Mouse (Mus musculus): ENCODE results near the gene Tnip1.

The Tnip1 gene

DNA sequence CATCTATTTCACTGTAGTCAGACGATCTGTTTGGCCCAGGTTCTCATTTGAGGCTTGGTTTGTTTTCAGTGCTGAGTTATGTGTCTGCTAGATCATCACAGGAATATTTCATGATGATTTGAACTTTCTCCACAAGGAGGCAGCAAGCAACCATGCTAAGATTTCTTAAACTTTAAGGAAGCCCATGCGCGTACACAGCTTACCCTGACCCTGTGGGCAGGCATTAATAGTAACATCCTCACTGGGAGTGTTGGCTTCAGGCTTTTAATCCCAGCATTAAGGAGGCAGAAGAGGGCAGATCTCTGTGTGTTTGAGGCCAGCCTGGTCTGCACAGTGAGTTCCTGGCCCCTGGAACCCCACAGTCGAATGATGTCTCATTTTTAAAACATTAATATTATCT lies 83.3 kb downstream of the Tnip1 start:
- DNase-seq (ENCODE audit: low read depth, low spot score) = peak; percentile 90

DNA sequence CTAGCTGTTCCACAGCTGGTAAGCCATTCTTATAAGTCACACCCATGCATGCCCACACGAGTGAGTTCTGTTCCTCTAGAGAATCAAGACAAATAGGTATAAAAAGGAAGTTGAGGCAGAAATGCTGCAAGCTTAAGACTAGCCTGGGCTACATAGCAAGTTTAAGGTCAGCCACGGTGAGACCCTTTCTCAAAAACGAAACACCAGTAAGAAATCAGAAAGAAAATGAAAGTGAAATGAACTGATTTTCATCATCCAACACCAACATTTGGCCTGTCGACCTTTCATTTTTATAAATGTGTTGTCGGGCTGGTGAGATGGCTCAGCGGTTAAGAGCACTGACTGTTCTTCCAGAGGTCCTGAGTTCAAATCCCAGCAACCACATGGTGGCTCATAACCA lies 83.8 kb downstream of the Tnip1 start:
- peak; percentile 7 for DNase-seq (ENCODE audit: low read depth, low spot score)

DNA sequence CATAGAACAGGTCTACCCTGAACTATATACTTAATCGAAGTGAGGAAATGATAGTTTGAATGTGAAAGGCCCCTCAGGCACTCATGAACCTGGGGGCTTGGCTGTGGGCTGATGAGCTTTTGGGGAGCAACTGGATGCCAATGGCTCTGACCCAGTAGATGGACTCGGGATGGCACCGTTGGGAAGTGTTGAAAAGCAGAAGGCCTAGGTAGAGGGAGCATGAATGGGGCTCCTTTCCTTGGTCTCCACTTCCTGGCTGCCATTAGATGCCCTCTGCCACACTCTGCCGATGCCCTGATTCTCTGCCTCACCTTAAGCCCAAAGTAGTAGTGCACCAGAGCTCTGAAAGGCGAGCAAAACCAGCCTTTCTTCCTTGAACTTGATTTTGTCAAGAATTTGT lies 86.7 kb downstream of the Tnip1 start:
- DNase-seq (ENCODE audit: low read depth, low spot score) = no peak

DNA sequence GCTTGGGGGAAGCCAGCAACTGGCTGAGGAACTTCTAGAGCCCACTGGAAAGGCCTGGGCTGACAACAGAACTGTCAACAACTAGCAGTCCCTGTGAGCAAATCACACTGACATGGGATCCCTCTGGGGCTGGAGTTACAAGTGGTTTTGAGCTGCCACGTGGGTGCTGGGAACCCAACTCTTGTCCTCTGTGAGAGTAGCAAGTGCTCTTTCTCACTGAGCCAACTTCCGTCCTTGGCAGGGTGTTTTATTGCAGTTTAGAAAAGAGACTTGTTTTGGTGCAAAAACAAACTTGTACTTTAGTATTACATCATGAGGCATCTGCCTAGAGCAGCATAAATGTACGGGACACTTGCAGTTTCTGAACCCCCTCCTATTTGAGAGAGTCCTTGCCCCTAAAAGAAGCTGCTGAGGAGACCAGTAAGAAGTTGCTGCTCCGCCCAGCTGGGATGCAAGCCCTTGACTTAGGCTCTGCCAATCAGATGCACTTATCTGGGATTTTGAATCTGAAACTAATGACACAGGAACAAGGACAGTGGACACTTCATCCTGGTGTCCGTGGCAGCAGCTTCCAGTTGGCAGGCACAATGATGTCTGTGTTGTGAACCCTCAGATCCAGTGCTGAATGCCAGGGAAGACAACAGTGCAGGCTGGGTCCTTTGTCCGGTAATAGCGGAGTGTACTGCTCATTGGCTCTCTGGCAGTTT lies 90.7 kb downstream of the Tnip1 start:
- DNase-seq (ENCODE audit: low read depth, low spot score) = no peak

DNA sequence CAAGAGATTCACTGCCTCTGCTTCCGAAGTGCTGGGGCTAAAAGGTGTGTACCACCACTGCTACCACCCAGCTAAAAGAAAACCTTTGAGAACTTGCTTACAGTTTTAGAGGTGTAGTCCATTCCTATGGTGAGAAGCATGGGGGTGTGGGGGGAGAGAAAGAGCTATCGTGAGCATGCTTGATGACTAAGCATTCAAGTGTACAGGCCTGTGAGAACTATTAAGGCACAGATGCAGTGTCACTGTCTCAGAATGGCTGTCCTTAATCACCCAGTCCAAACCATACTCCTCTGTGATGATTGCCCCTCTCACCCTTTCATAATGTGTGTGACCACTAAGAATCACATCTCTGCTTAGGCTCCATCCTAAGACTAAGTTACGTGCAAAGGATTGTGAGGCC lies 93.4 kb downstream of the Tnip1 start:
- DNase-seq (ENCODE audit: low read depth, low spot score) = peak; percentile 16

DNA sequence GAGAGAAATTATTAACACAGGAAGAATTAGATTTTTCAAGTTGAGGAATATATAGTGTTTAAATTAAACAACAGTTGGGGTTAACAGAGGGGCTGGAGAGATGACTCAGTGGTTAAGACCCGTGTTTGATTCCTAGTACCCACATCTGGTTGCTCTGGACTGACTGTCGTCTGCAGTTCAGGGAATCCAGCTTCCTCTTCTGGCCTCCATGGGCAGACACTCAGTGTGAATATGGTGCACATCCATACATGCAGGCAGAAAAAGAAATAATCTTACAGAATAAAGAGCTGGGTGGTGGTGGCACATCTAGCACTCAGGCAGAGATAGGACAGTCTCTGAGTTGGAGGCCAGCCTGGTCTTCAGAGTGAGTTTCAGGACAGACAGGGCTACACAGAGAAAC lies 94.3 kb downstream of the Tnip1 start:
- DNase-seq (ENCODE audit: low read depth, low spot score) = peak; percentile 5

DNA sequence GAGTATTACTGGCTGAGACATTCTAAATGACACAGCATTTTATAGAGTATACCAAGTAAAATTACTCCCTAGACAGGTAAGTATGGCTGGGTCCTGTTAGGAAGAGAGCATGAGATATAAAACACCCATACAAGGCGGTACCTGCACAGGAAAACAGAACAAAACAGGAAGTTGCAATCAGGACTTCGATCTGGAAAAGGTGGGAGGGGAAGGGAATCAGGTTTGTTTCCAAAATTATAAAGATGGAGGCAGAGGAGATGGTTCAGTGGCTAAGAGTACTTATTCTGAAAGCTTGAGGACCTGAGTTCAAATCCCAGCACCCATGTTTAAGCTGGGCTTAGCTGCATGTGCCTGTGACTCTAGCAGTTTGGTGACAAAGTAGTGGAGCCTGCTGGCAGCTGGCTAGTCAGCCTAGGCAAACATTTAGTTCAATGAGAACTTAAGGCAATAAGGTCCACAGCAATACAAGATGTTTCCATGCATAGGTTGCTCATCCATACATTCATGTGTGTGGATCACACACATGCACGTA lies 94.7 kb downstream of the Tnip1 start:
- DNase-seq (ENCODE audit: low read depth, low spot score) = peak; percentile 5

DNA sequence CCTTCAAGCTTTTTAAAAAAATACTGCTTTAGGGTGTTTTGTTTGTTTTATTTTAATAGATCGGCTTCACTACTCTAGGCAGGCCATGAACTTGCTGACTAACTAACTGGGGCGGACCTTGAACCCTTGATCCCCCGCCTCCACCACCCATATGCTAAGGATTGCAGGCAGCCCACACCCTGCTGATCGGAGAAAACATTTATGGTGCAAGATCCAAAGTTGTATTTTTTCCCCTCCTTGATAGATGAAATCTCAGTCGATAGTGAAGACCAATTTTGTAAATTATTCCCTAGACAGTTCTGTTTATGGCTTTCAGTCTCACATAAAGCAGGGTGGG lies 95.7 kb downstream of the Tnip1 start:
- peak; percentile 69 for DNase-seq (ENCODE audit: low read depth, low spot score)

DNA sequence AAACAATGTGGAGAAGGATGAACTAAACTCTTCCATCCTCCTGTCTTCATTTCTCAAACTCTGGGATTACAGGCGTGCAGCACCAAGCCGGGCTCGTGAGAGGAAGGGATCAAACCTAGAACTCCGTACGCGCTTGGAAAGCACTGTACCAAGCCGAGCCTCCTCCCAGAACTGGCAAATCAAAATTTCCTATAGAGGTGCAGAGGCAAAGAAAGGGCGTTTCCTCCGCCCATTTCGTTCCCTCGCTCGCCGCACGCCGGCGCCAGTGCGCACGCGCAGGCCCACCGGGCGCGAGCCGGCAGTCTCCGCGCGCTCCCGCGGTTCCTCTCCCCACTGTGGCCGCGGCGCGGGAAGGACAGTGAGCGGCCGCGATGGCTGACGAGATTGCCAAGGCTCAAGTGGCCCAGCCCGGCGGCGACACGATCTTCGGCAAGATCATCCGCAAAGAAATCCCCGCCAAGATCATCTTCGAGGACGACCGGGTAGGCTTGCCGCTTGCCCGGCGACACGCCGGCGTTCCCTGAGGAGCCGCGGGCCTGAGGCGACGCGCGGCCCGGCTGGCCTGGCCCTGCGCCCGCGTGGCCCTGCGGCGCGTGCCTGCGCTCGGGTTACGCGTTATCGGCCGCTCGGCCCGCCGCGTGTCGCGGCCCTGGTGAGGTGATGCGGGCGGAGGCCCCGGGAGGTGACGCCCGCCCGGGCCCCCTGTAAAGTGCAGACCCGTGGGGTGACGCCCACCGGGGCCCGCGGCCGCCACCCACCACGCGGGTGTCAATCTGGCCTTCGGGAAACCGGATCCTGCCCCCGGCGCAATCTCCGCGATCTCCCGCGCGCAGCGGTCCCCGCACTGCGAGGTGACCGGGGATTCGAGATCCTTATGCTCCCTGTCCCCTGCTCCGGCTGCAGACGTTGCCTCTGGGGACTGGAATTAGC lies 96.3 kb downstream of the Tnip1 start, which contains the start of gene Hint1:
Gene Hint1 (plus strand): TSS at position 265 of the 930 bp plus-strand sequence.
- DNase-seq (ENCODE audit: low read depth, low spot score) = peak; percentile 93

DNA sequence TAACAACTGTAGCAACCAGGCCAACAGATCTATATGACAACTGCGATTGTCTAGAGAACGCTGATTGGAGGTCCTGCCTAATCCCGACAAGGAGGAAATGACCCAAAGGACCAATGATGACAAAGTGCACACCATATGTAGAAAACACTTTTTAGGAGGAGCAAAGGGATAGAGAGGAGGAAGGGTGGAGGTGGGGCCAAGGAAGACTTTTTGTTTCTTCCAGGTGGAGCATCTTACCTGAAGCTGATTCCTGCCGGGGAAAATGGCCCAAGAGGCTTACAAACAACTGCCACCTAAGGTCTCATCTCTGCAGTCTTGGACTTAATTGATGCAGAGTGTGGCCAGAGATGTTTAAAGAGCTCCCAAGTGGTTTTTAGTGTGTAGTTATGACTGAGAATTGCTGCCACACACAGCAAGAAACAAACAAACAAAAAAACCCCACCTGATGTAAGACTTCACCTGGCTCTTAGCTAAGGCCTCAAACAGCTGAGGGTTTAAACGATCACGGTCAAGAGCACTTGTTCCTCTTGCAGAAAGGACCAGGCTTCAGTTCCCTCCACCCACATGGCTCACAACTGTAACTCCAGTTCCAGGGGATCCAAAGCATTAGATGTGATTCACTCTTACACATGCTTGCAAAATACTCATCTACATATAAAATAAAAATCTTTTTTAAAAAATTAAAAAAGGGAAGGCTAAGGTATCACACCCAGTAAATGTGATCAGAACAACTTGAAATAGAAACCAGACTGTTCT lies 97.2 kb downstream of the Tnip1 start:
- peak; percentile 32 for DNase-seq (ENCODE audit: low read depth, low spot score)

DNA sequence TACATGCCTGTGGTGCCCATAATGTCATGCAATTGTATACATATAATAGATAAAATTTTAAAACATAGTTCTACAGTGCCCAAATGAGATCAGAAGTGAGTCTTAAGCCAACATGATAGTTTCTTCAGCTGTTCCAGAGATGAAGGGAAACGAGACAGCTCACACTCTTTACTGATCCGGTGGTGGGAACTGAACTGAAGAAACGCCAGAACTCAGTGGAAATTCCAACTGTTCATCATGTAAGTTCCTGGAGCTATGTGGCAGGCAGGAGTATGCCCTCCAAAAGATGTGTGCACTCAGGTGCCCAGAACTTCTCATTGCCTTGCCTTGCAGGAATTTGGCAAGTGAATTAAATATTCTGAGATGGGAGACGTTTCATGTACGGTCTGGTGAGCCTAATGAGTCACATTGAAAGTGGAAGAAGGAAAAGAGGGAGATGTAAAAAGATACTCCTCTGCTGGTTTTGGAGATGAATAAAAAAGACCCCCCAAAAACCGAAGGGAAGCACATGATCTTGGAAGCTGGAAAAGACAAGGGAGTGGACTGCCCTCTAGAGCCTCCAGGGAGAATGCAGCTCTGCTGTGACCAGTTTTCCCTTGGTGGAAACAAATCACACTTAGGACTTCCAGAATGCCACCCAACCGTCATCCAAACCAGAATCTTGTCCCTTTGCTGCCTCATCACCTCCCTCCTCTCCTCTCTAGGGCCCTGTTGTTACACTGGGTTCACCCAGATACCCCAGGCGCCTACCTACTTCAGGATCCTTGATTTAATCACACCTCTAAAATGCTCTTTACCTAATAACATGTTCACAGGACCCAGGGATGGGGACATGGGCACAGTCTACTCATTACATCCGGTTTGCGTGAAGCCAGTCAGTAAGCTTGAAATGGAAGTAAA lies 99.8 kb downstream of the Tnip1 start:
- DNase-seq (ENCODE audit: low read depth, low spot score) = peak; percentile 70

DNA sequence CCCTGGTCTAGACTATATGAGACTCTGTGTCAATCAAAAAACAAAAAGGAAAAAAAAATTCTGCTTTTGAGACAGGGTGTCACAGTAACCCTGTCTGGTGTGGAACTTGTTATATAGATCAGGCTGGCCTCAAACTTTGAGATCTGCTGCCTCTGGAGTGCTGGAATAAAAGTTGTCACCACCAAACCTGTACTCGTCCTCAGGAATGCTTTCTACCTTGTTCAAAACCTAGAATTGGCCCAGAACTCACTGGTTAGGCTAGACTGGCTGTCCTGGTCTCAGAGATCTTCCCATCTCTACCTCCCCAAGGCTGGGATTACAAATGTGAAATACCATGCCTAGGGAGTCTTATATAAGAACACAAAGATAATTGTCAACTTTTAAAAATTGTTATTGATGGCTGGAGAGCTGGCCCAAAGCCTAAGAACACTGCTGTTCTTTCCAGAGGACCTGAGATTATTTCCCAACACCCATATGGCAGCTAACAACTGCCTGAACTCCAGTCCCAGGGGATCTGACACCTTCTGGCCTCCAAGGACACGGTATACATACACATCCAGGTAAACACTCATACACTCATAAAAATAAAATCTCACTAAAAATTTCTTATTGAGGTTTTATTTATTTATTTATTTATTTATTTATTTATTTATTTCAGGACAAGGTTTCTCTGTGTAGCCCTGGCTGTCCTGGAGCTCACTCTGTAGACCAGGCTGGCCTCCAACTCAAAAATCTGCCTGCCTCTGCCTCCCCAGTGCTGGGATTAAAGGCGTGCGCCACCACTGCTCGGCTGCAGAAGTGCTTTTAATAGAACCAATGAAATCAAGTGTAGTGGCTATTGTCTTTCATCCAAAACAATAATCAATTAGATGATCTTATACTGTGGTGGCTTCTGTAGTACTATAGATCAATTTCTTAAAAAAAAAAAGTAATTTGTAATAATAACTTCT lies 101.0 kb downstream of the Tnip1 start:
- peak; percentile 9 for DNase-seq (ENCODE audit: low read depth, low spot score)
